Mouse (Mus musculus) erythroblast, embryonic 14.5 days (primary cell): ENCODE data around the gene Fahd1. TPM values are rescaled to one million over a fixed set of nuclear protein-coding genes. Genes with fewer than 3 reads are reported as not detected.
A peak's percentile ranks its signal among the peaks of the same experiment; 100 is the strongest.

Source experiments
- H3K27me3 ChIP-seq: 2 replicates; pipeline ENCODE4 v1.6.1; 2012; ENCODE audit warnings: inconsistent platforms; ENCODE audit not compliant: control insufficient read depth
- H3K36me3 ChIP-seq: 2 replicates; pipeline ENCODE4 v1.6.1; 2012; ENCODE audit warnings: mild to moderate bottlenecking, inconsistent platforms; ENCODE audit not compliant: control insufficient read depth
- H3K4me1 ChIP-seq: 2 replicates; pipeline ENCODE4 v1.6.1; 2012; ENCODE audit warnings: inconsistent platforms; ENCODE audit not compliant: control insufficient read depth
- H3K4me3 ChIP-seq: replicated peaks from 2 replicates; pipeline ENCODE3; 2012; ENCODE audit warnings: moderate library complexity, mild to moderate bottlenecking, inconsistent platforms
- H3K9me3 ChIP-seq: 2 replicates; pipeline ENCODE4 v1.6.1; 2012; ENCODE audit warnings: low read length, inconsistent platforms, mixed read lengths; ENCODE audit not compliant: control insufficient read depth
- GATA1 ChIP-seq: IDR thresholded peaks from 2 replicates; pipeline ENCODE4 v1.6.1; 2012; ENCODE audit warnings: low read length, inconsistent platforms, mixed read lengths
- TAL1 ChIP-seq: IDR thresholded peaks from 3 replicates; pipeline ENCODE4 v1.6.1; 2012; ENCODE audit warnings: low read length, inconsistent platforms, mixed read lengths
- polyA plus RNA-seq: library from polyadenylated mRNA; stranded (reverse); fragments of >175 nt; gene quantifications from 2 replicates; pipeline ENCODE4 v1.2.3, GENCODE M21; 2012

The Fahd1 gene
- polyA plus RNA-seq, 1 experiment, result 2.3 TPM

- Histone ChIP-seq H3K4me1 (peaks cover 71% of the 10 kb centered on the region), H3K9me3 (no peaks in the 10 kb centered on the region), H3K4me3 (peak within 1 kb of the TSS; percentile 90), H3K27me3 (no peaks in the 10 kb centered on the region), H3K36me3 (peaks cover 82% of the 10 kb centered on the region)
- no peak for TF ChIP-seq TAL1
Observed at GRCm38 (mm10) chr17:24886134-24886931, 36.2 kb upstream of the Fahd1 start, which contains the start of the genes Nubp2 and Spsb3. Gene Nubp2, minus strand, starts transcription at chr17:24886349. Gene Spsb3, plus strand, starts transcription at chr17:24886643.

GRCm38 (mm10) chr17:24885356-24886133 is 35.4 kb upstream of the Fahd1 start:
- Histone ChIP-seq H3K9me3 (no peaks in the 10 kb centered on the region), H3K27me3 (no peaks in the 10 kb centered on the region), H3K36me3 (peaks cover 82% of the 10 kb centered on the region), H3K4me3 (peak overlapping the region; percentile 90), H3K4me1 (peaks cover 67% of the 10 kb centered on the region)
- no peak for TF ChIP-seq TAL1
- TF ChIP-seq GATA1, result no peak

DNA sequence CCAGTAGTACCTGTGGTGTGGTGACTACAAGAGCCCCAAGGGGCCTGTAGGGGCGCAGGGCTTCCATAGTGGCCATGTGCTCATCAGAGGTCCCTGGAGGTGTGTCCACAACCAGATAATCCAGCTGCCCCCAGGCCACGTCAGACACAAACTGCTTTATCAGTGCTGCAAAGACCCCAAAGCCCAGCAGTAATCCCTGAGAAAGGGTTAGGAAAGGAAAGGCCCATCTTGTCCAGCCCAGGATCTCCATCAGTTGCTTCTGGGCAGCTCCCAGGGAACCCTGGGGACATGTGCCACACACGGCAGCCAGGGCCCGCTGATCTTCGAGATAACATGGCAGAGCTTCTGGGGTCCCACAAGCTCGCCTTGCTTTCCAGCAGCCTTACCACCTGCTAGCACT is 34.2 kb upstream of the Fahd1 start:
- no peaks in the 10 kb centered on the region for H3K9me3 ChIP-seq
- peak overlapping the region; percentile 90 for H3K4me3 ChIP-seq
- H3K36me3 ChIP-seq, result peaks cover 77% of the 10 kb centered on the region
- TF ChIP-seq GATA1 (no peak), TAL1 (no peak)
- H3K27me3 ChIP-seq, result no peaks in the 10 kb centered on the region
- peaks cover 57% of the 10 kb centered on the region for H3K4me1 ChIP-seq

- H3K4me1 ChIP-seq, result peaks cover 45% of the 10 kb centered on the region
- no peak for TF ChIP-seq TAL1
- TF ChIP-seq GATA1, result no peak
- no peaks in the 10 kb centered on the region for H3K27me3 ChIP-seq
- no peaks in the 10 kb centered on the region for H3K9me3 ChIP-seq
- H3K36me3 ChIP-seq, result peaks cover 56% of the 10 kb centered on the region
- no peak overlapping the region for H3K4me3 ChIP-seq
Observed at GRCm38 (mm10) chr17:24881738-24882440, 31.7 kb upstream of the Fahd1 start.

- no peak for TF ChIP-seq TAL1
- no peak for TF ChIP-seq GATA1
- peaks cover 21% of the 10 kb centered on the region for H3K4me1 ChIP-seq
- H3K36me3 ChIP-seq, result peaks cover 36% of the 10 kb centered on the region
- no peaks in the 10 kb centered on the region for H3K9me3 ChIP-seq
- no peak overlapping the region for H3K4me3 ChIP-seq
- no peaks in the 10 kb centered on the region; the same call in 1 of the 2 replicates for H3K27me3 ChIP-seq
Observed at GRCm38 (mm10) chr17:24878531-24878930, 28.4 kb upstream of the Fahd1 start.

DNA sequence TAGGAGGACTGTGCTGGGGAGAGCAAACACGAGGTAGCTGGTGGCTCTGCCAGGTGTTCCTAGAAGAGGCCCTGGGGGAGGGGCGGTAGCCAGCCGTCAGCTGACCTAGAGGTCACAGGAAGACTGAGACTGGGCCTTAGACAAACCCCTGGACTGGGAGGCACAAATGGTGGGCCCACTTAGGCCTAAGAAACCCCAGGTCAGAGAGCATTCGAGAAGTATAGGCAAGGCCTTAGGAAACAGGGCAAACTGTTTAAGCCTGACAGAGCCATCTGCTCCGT is 27.9 kb upstream of the Fahd1 start:
- H3K36me3 ChIP-seq, result peaks cover 31% of the 10 kb centered on the region
- TF ChIP-seq TAL1, result no peak
- no peak for TF ChIP-seq GATA1
- H3K4me3 ChIP-seq, result no peak overlapping the region
- H3K9me3 ChIP-seq, result no peaks in the 10 kb centered on the region
- no peaks in the 10 kb centered on the region; the same call in 1 of the 2 replicates for H3K27me3 ChIP-seq
- peaks cover 16% of the 10 kb centered on the region for H3K4me1 ChIP-seq

- H3K4me1 ChIP-seq, result peaks cover 14% of the 10 kb centered on the region
- no peak overlapping the region for H3K4me3 ChIP-seq
- H3K9me3 ChIP-seq, result no peaks in the 10 kb centered on the region
- peaks cover 26% of the 10 kb centered on the region for H3K36me3 ChIP-seq
- TF ChIP-seq TAL1 (no peak), GATA1 (no peak)
- H3K27me3 ChIP-seq, result no peaks in the 10 kb centered on the region; the same call in 1 of the 2 replicates
Observed at GRCm38 (mm10) chr17:24877336-24878116, 27.4 kb upstream of the Fahd1 start.

- H3K36me3 ChIP-seq, result peaks cover 2% of the 10 kb centered on the region; the same call in 1 of the 2 replicates
- H3K9me3 ChIP-seq, result no peaks in the 10 kb centered on the region
- TF ChIP-seq GATA1, result no peak
- TF ChIP-seq TAL1, result no peak
- H3K4me3 ChIP-seq, result no peak overlapping the region
- no peaks in the 10 kb centered on the region; the same call in none of the 2 replicates for H3K27me3 ChIP-seq
- H3K4me1 ChIP-seq, result peaks cover 8% of the 10 kb centered on the region
Observed at GRCm38 (mm10) chr17:24874989-24875388, 24.8 kb upstream of the Fahd1 start.
